Mouse (Mus musculus) hindlimb bud, embryonic 11.5 days (tissue): ENCODE results near the gene Gja8.

Experiments
- DNase-seq: peaks from one replicate; pipeline ENCODE4 v3.0.0-alpha.2; 2012; ENCODE audit warnings: low read depth, low spot score; ENCODE audit errors: extremely low spot score

Gja8 gene

DNA sequence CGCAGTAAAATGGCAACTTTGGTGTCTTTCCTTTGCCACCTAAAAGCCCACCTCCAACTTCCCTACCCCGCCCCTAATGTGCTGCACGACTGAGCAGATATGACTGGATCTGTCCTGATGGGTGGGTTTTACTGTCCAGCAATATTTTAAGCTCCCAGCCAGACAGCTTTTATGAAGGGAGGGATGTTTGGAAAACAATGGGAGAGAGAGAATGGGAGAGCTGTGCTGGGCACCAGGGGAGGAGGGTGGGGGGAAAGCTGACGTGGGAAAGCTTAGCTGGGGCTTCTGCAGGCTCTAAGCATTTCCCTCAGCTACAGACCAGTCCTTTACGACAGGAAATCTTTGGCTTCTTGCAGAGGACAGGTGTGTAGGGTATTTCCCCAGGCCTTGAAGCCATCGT lies at the start of gene Gja8:
Gene Gja8, minus strand, starts transcription at position 101 of the 400 bp plus-strand sequence.
- DNase-seq = no peak

DNA sequence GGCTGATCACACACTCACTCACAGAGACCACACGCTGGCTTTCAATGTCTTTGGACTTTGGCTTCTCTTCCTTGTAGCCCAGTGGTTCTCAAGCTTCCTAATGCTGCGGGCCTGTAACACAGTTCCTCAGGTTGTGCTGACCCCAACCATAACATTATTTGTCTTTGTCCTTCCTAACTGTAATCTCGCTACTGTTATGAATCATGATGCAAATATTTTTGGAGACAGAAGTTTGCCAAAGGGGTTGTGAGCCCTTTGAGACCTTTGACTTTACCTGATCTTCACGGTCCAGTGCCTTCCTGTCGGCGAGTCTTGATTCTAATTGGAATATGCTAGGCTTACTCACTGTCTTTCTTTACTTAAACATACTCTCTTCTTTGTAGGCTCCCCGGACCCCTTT lies 48.6 kb upstream of the Gja8 start:
- no peak for DNase-seq

DNA sequence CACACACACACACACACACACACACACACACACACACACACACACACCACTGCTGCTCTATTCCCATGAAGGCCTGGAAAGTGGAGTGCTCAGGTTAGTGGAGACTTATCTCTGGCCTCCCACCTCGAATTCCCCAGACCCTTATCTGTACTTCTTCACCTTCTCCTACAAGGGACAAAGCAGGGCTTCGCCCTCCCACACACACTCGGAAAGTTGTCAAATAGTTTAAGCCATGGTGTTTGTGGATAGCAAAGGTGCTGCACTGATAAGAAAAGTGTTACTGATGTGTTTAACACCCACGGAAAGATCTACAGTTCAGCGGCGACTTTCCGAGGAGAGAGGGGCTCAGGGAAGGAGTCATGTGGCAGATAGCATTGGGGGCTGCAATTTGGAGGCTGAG lies 45.2 kb upstream of the Gja8 start:
- DNase-seq = no peak

DNA sequence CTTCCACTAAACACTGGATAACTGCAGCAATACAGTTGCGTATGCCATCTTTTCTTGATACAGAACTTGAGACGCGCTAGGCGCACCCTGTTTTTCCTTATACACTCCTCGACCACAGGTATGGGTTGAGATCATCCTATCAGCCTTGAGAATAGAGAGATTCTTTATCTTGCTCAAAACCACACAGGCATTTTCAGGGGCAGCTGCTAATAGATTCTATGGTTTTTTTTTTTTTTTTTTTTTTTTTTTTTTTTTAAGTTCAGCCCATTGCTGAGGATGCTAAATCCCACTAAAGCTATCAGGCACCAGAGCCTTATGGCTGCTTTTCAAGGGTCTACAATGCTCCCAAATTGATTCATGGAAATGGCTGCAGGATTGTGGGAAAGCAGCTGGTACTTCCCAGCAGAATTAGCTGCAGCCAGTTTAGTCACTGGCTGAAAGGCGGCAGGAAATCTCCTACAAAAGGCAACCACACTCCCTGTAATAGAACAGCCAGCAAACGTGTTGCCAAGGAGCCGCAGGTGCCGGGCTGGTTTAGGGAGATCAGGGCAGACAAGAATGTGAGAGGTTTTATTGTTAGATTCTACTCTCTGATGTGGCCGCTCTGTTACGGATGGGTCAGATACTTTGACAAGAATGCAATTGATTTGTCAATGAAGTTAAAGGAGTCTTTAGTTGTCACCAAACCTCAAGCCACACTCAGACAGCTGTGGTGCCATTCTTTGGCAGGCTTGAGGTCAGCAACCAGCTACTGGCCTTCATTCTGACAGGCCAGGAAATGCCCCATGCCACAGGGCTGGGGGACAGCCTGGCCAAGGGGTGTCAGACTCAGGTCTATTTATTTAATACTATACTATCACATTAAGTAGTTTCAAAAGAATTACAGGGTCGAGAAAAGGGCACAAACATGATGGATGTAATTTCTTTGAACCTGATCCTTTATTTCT lies 37.5 kb upstream of the Gja8 start:
- DNase-seq = no peak

DNA sequence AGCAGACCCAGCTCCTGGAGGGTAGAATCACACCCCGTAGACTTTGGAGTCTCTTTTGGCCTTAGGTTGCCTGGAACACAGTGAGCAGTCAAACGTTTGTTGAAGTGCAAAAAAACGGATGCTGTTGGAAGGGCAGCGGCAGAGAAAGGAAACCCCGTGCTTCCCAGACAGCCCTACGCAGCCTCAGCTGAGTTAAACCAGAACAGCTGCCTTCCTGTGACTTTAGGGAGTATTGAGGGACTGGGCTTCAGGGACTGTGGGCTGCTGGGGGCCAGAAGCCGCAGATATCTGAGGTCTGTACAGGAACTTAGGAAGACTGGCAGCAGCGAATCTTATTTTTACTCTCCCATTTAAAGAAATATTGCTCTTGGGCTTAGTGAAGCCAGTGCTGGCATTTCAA lies 34.8 kb upstream of the Gja8 start:
- DNase-seq = no peak

DNA sequence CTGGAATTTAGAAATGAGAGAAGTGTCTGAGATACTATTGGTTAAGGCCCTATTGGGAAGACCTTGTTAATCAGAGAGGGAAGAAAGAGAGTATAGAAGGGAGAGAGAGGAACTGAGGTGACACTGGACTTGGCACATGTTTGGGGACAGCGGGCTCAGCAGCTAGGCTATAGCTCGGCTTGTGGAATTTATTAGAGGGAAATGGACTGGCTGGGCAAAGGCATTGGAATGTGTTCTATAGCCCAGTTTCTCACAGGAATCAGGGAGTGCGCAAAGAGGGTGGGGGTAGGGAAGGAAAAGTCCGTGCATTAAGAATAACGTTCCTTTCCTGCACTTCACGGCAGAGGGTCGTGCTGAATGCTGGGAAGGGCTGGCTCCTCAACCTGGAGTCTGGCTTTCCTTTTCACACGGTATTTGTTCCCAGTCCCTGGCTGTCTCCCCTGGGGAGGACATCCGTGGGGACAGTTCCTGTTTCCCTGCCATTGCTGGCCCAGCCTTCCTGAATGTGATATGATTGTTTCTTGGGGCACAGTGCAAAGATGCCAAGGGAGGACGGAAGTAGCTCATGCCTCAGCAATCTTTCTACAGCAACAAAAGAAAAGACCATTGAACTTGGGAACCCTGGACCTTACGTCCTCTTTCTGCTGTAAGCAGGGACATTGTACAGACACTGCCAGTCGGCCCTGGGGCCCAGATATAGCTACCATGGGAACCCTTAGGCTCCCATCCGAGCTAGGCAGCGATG lies 27.8 kb upstream of the Gja8 start:
- no peak for DNase-seq

DNA sequence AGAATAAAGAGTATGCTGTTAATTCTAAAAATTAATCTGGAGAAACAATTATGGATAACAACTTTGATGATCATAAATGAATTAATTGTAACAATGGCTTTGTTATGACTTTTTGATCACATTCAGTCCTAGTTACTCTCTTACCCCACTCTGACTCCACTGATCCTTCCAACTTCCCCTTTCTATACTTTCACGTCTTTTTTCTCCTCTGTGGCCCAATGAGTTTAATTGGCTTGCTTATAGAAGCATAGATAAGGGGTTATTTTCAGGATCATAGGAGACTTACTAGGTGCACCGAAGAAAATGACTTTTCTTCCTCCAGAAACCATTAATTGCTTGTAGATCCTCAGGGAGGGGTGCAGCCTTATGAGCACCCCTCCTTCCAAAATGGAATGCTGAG lies 16.9 kb upstream of the Gja8 start:
- no peak for DNase-seq

DNA sequence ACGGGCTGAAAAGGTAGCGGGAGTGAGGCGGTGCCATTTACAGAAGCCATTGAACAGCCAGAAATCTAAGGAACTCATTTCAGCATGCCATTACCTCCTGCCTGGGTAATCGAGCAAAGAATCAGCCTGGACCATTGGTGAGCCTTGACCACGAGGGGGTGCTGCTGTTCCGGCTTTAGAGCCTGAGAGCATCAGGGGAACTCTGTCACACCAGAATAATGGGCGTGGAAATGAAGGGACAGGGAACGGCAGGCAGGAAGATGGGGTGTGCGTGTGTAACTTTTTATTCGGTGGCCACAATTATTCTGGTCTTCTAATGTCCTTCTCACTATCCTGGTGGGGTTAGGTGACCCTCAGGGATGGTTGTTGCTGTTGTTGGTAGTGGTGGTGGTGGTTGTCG lies 12.9 kb upstream of the Gja8 start:
- peak; percentile 67 for DNase-seq

DNA sequence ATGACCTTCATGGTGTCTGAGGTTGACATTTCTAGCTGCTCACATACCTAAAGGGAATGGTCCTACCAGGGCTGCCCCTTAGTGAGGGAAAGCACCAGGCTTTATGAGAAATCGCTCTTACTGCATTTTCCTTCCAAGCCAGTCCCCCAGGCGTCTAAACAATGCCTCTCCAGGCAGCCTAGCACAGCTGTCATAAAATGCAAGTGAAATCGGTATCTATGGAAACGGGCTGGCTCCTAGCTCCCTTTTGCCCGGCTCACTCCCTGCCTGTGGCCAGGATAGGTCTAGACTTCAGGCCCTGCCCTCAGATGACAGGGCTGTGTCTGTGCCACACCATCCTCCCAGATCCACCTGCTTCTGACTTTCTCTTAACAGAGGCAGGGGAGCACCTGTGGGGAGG lies 11.8 kb upstream of the Gja8 start:
- no peak for DNase-seq

DNA sequence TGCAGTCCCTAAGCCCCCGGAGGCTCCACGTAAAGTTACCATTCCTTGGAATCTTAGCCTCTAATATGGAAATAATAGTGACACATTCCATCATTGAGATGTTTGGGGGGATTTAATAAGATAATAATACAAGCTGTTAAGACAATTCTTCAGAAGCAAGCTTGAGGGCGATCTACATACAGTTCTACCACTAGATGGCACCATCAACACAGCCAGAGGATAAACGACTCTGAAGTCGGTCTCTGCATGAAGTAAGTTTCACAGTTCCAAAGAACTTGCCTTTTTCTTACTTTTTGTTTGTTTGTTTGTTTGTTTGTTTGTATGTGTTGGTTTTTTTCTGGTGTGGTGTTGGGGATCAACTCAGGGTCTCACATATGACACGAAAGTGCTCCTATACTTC lies 10.4 kb upstream of the Gja8 start:
- DNase-seq = peak; percentile 67

DNA sequence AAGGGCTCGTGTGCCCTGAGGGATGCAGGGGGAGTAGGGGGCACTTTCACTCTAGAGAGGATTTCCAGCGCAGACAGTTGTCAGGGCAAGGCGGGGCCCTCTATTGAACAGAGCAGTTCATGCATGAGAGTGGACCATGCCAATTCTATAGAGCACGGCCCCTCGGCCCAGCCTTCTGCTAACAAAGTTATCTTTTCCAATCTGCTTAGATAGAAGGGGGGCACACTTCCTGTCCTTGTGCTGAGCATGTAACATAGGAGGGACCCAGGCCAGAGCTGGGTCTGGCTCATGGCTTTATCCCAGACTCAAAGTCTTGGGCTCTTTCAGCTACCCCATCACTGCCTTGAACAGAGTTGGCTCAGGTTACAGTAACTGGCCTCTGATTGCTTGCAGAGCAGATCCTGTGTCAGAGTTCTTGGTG lies 5.5 kb upstream of the Gja8 start:
- DNase-seq = no peak

DNA sequence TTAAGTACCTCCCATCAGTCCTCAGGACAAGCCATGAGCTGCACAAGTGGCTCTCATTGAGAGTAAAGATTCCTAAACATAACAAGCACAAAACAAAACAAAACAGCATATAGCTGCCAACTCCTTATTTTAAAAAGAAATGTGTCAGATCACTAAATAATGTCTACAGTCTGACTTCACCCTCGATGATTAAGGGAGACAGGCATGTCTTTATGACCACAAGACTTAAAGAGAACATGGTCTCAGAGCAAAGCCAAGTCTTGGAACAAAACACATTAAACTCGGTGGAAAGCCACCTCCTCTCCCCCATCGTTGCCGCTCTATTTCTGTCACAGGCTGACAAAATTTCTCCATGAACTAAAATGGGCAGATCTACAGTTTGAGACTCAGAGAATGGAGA lies 1.2 kb downstream of the Gja8 start:
- DNase-seq = no peak

DNA sequence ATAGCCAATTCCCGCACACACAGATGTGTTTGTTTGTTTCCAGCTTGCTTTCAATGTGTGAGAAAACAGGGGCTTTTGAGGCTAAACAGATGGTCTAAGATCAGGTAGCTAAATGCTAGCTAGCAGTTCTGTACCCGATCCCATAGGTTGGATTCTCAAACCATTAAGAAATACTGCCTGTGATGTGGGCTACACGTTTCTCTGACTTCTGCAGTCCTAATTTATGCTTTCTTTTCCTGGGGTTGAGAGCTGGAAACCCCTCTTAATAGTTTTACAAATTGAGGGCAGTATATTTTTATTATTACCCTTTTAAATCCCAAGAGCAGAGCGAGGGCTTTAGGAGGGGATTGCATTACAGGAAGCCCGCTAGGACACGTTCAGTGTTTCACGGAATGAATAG lies 4.8 kb downstream of the Gja8 start:
- peak; percentile 67 for DNase-seq

DNA sequence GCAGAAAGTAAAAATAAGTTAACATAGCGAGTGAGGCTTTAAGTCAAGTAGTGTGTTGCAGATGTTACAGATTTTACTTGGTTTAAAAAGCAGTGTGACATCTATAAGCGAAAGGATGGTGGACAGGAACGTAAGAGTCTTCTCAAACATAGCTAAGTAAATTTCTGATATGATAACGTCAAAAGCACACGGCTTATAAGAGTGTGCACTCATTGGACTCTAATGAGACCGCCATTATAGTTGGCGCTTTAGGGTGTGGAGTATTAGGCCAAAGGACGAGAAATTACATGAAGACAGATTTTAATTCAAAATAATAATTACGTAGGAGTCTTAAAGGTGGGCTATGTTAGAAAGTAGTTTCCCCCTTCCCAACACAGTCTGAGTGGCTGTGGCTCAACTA lies 20.2 kb downstream of the Gja8 start:
- DNase-seq = no peak

DNA sequence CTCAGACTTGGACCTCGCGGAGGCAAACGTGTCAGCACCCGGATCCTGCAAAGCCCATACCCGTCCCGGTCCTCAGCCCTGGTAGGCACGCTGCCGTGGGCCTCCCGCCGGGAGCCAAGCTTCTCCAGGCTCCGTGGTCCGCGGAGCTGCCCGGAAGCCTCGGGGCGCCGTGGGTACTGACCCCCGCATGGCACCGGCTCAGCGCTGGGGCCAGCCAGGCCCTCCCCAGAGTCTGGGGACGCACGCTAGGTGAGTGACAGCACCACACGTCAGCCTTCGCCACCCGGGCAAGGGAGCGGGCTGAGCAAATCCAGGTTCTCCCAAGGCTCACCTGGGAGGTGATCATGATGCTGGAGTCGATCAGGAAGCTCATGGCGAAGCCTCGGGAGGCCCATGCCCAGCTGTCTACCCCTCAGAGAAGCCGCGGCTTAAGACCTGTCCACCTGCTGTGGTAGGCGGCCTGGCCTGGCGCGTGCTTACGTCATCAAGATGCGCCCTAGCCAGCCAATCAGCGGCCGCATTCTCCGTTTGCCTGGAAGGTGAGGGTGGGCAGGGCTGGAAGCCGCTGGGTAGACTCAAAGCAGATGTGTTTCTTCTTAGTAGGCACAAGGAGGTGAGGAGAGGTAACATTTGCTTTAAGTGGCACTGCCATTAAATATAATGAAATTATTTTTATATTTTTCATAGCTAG lies 20.8 kb downstream of the Gja8 start, which contains the start of gene Gpr89:
Gene Gpr89, minus strand, starts transcription at position 496 of the 691 bp plus-strand sequence.
- DNase-seq = peak; percentile 77

DNA sequence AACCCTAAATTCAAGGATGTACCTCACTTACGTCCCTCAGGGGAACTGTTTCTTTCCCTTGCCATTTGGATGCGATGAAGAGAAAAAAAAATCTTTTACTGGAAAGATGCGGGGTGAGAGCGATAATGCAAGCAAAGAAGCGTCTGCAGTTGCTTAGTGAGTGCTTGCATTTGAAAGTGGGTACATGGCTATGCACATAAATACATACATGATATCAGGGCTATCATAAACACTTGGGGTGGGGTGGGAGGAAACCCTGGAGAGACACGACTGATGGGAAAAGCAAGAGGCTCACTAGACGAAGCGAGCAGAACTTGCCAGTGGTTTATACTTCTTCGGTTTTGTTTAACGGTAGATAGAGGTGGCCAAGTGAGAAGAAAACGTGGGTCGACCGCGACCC lies 21.4 kb downstream of the Gja8 start, which contains the start of gene Gja5:
Gene Gja5, plus strand, starts transcription at position 301 of the 400 bp plus-strand sequence.
- no peak for DNase-seq

DNA sequence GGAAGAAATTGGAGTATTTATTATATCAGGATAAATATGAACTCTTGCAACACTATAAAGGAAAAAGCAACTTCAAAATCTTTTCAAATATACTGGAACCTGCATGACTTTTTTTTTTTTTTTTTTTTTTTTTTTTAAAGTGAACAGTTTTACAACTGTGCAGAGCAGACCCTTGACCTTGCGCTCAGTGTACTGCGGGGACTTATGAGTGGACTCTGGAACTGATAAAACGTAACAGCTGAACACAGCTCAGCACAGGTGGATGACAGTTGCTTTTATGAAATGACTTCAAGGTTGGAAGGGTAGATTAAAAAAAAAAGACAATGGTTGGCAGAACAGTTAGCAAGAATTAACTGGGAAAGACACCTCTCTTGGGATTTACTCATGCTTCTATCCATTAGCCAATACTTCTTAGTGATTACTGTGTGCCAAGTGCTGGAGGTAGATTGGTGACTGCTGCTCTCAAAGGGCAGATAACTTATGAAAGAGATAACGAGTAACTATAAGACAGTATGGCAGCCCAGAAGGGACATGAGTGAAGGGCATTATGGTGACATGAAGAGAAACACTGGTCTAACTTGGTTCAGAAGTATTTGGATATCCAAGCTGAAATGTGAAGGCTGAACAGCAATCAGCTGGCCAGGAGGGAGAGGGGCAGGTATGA lies 23.4 kb downstream of the Gja8 start:
- DNase-seq = no peak

DNA sequence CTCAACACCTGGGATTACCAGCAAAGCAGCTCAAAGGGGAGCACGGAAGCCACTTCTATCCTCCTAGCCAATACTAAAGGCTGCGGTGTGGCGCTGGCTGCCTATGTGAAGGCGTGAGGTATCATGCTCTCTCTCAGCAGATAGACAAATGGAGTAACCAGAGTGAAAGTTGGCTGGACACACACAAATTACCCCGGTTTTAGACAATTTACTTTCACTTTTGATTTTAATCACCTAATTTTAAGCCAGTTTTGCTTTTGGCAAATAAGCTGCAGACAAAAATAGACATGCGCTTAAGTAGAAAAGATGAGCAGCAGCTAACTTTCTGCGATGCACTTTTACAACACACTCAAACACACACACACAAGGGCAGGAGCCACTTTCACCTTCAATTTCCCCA lies 42.1 kb downstream of the Gja8 start:
- no peak for DNase-seq

DNA sequence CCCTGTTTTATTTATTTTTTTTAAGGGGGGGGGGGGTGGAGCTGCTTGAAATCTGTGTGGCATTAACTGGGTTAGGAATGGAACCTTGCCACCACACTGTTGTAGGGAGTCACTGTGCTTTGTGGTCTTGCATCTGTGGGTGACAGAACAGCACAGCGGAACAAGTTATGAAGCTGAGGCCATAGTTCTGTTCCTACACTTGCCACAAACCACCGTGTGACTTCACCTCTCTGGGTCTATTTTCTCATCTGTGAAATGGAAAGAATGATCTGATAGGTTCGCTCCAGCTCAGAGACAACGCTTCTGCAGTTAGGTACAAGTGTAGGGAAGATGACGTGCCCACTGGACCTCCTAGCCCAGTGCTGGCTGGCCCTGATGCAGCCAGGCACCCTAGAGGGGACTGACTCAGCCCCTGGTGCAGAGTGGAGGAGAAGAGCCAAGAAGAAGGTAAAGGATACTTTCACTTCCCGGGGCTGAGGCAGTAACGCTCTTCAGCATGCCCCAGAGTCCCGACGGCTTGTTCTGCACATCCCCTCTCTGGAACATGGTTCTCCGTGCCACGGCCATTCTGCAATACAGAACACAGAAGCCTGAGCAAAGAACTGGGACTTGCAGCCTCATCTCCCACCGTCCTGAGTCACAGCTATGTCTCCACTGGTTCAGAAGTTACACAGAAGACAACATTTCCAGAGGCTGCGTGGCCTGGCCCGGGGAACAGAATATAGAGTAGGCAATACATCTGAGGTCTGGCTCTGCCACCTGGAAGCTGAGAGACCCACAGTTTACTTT lies 43.6 kb downstream of the Gja8 start:
- DNase-seq = no peak

DNA sequence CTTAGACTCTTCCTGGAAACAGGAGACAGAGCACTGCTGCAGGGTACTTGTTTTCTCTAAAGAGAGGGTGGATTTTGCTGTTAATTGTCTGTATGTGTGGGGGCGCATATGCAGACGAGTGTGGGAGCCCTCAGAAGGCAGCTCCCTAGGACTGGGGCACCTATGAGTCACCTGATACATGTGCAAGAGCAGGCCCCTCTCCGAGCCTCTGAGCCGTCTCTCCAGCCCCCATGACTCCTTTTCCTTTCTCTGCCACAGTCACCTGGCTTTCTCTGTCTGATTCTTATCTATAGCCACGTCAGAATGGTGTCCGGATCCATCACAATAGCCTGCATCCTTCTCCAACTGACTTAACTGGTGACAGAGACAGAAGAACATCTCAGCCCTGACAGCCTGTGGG lies 44.3 kb downstream of the Gja8 start:
- DNase-seq = no peak
